Mouse (Mus musculus) heart, postnatal 0 days (tissue): Measurements from ENCODE around the gene Gpr157.

Experiments used
- CTCF ChIP-seq: IDR thresholded peaks from 2 replicates; pipeline ENCODE4 v1.5.1; 2016; ENCODE audit warnings: antibody characterized with exemption, control low read depth, low read depth
- EP300 ChIP-seq: IDR thresholded peaks from 2 replicates; pipeline ENCODE4 v1.6.1; 2016; ENCODE audit warnings: antibody characterized with exemption, low read depth

GRCm38 (mm10) chr4:150087890-150088530, 845 bp downstream of the Gpr157 start:
- TF ChIP-seq CTCF: no peak
- TF ChIP-seq EP300: no peak
